Mouse (Mus musculus) hindbrain, embryonic 15.5 days (tissue): ENCODE results near the gene Map2k5. TPM values are rescaled to one million over a fixed set of nuclear protein-coding genes. Genes with fewer than 3 reads are reported as not detected.

Experiments used
- ATAC-seq: fragments of 200-750 bp; cut with Nextera tagmentation; 2 replicates; pipeline ENCODE4 v1.8.0; 2017; ENCODE audit warnings: low read depth, moderate number of reproducible peaks, moderate TSS enrichment; ENCODE audit not compliant: low FRiP score
- H3K27ac ChIP-seq: fragments of 300-500 bp; sonication (generic); replicated peaks from 2 replicates; pipeline ENCODE4 v1.5.1; 2015; ENCODE audit warnings: mild to moderate bottlenecking, inconsistent platforms
- H3K27me3 ChIP-seq: fragments of 300-500 bp; sonication (generic); 2 replicates; pipeline ENCODE4 v1.6.1; 2015; ENCODE audit warnings: control low read depth, inconsistent platforms
- H3K36me3 ChIP-seq: fragments of 300-500 bp; sonication (generic); 2 replicates; pipeline ENCODE4 v1.6.1; 2015; ENCODE audit warnings: control low read depth, inconsistent platforms
- H3K4me1 ChIP-seq: fragments of 300-500 bp; sonication (generic); replicated peaks from 2 replicates; pipeline ENCODE4 v1.6.1; 2015; ENCODE audit warnings: control low read depth, inconsistent platforms
- H3K4me2 ChIP-seq: fragments of 300-500 bp; sonication (generic); 2 replicates; pipeline ENCODE4 v1.6.1; 2015; ENCODE audit warnings: moderate library complexity, mild to moderate bottlenecking, inconsistent platforms
- H3K4me3 ChIP-seq: fragments of 300-500 bp; sonication (generic); 2 replicates; pipeline ENCODE4 v1.5.1; 2015; ENCODE audit warnings: mild to moderate bottlenecking, inconsistent platforms
- H3K9ac ChIP-seq: fragments of 300-500 bp; sonication (generic); 2 replicates; pipeline ENCODE4 v1.6.1; 2015; ENCODE audit warnings: inconsistent platforms
- H3K9me3 ChIP-seq: fragments of 300-500 bp; sonication (generic); 2 replicates; pipeline ENCODE4 v1.6.1; 2016; ENCODE audit warnings: control low read depth, inconsistent platforms
- WGBS: fragments of 180-500 bp; shearing (Covaris S2); methylation state at CpG from one replicate; pipeline ENCODE4 v1.1.7; 2015; 5-methylcytosine and 5-hydroxymethylcytosine counted together
- polyA plus RNA-seq: library from polyadenylated mRNA; unstranded; fragments of >200 nt; fragmentation: Nextera tagmentation; extraction: Ambion mirVana; gene quantifications from 2 replicates; pipeline ENCODE4 v1.2.1, GENCODE M21; 2015

Map2k5 gene
- 32.1 and 35.1 TPM in 2 replicates for polyA plus RNA-seq

DNA sequence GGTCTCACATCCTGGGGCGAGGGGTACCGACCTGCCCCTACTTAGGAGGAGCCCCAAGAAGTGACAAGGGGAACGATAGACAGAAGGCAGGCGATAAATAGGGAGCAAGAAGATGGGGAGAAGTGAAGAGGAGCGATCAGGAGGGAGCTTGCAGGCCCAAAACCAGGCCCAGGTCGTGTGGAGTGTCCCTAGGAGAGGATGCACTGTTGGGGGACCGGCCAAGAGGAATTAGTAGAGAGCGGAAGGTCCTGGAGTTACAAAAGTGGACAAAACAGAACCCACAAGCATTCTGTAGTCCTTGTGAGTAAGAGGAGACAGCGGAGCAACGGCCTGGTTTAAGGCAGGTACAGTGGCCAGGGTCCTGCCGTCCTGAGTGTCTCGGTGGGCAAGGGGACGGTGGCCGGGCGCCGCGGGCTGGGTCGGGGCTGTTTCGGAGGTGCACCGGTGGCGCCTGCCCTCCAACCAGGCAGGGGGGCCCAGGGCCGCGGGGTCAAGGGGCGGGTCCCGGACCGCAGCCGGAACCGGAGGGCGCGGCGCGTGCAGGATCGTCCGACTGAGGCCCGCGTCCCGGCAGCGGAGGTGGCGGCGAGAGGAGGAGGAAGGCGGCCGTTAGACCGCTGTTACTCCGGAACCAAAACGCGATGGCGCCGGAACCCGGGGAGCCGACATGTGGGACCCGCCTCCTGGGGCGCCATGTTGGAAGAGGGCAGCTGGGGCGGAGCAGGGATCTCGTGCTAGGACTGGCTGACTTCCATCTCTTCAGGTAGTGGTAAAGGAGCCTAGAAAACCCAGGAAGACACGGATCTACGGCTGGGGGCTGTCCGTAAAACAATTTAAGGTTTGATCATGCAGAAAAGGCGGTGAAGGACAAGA is at the start of gene Map2k5:
Gene Map2k5 (minus strand): TSS at position 633 of the 873 bp plus-strand sequence.
- Histone ChIP-seq H3K36me3 (no peaks in the 10 kb centered on the region), H3K4me3 (peak within 1 kb of the TSS; percentile 71), H3K9me3 (no peaks in the 10 kb centered on the region), H3K27ac (peak within 1 kb of the TSS; percentile 83), H3K27me3 (no peaks in the 10 kb centered on the region), H3K4me1 (peaks cover 39% of the 10 kb centered on the region), H3K9ac (peak within 1 kb of the TSS; percentile 72), H3K4me2 (peak within 1 kb of the TSS; percentile 90)
- peak; percentile 95 for ATAC-seq
- WGBS: 1% methylated on average over 58 of the region's 58 CpGs

DNA sequence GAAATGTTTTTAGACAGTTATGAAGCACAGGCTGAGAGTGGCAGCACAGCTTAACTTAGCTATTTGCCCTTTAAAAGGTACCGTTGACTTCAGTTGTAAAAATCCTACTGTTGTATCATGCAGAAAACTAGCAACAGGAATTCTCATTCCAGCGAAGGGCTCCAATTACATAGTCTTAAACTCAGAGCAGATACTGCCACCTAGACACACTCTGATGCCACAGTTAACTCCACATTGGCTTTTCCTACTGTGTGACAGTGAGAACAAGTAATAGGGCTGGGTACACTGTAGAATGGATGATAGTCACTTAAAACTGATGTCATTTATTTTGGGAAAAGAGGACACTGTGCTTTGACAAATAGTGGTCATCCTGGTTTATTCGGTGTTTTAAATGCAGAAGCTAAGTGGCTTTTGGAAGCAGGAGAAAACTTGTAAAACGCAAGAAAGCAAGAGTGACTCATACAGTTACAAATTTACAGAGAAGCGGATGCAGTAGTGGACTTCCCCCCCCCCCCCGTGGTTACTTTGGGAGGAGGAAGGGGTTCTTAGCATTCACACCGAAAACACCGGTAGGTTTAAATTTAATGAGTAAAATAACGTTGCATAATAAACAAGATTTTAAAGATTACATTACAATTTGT is 43.5 kb upstream of the Map2k5 start:
- Histone ChIP-seq H3K4me2 (no peak overlapping the region), H3K27ac (no peak overlapping the region), H3K36me3 (no peaks in the 10 kb centered on the region), H3K4me1 (0 out of 2 replicates have a peak, but pooled peaks cover 6% of the 10 kb centered on the region), H3K9me3 (no peaks in the 10 kb centered on the region), H3K27me3 (no peaks in the 10 kb centered on the region), H3K4me3 (no peak overlapping the region), H3K9ac (no peak overlapping the region)
- 70% methylated on average over 9 of the region's 9 CpGs for WGBS
- ATAC-seq: no peak

DNA sequence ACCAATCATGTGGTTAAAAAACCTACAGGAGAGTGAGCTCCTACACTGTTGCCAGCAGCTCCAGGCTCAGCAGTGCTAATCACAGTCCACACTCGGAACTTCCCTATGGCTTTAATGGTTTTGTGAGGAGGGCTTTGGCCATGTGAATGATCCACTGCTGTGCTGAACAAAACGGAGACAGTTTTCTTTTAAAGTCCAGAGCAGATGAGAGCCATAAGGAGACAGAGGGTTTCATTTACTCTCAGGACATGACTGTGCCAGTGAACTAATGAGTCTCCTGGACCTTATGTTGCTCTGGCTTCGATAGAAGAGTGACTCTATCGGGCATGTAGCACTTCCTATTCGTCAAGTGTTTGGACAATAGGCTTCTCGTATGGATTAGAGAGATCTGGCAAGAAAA is 42.7 kb upstream of the Map2k5 start:
- H3K4me3 ChIP-seq: no peak overlapping the region
- no peaks in the 10 kb centered on the region for H3K36me3 ChIP-seq
- H3K27me3 ChIP-seq: no peaks in the 10 kb centered on the region
- H3K4me1 ChIP-seq: 0 out of 2 replicates have a peak, but pooled peaks cover 6% of the 10 kb centered on the region
- H3K9me3 ChIP-seq: no peaks in the 10 kb centered on the region
- 18% methylated on average over 6 of the region's 6 CpGs for WGBS
- H3K9ac ChIP-seq: no peak overlapping the region
- no peak for ATAC-seq
- no peak overlapping the region for H3K27ac ChIP-seq
- no peak overlapping the region for H3K4me2 ChIP-seq

DNA sequence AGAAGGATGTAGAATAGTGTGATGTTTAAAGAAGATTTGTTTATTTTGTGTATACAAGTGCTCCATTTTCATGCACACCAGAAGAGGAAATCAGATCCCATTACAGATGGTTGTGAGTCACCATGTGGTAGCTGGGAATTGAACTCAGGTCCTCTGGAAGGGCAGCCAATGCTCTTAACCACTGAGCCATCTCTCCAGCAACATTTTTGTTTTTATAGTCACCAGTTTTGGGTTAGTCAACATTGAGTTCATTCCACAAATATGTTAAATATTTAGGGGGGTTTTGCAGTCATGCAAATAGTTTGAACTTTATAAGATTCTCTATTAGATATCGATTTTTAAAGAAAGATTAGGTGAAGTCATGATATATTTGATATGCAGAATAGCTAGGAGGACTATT is 22.5 kb upstream of the Map2k5 start:
- H3K9ac ChIP-seq: no peak overlapping the region
- no peak overlapping the region for H3K4me2 ChIP-seq
- no peak overlapping the region for H3K27ac ChIP-seq
- H3K9me3 ChIP-seq: no peaks in the 10 kb centered on the region
- WGBS: 85% methylated on average over 1 of the region's 1 CpGs
- H3K4me1 ChIP-seq: peaks cover 21% of the 10 kb centered on the region
- H3K36me3 ChIP-seq: no peaks in the 10 kb centered on the region
- no peaks in the 10 kb centered on the region for H3K27me3 ChIP-seq
- H3K4me3 ChIP-seq: no peak overlapping the region
- ATAC-seq: no peak

DNA sequence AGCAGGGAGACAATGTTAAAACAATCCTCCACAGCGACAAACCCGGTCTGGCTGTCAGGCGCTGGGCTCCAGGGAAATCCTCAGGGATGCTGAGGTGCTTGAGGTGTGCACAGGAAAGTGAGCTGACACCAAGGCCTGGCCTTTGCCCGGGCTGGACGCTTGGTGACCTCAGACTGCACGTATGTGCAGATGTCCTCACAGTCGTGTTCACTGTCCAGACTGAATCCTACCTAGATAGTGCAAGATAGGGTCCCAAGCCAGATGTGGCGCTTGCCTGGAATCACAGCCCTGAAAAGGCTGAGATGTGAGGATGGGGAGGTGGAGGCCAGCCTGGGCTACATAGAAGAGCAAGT is 21.7 kb upstream of the Map2k5 start:
- peak overlapping the region; percentile 86 for H3K27ac ChIP-seq
- no peaks in the 10 kb centered on the region for H3K9me3 ChIP-seq
- WGBS: 5% methylated on average over 8 of the region's 8 CpGs
- H3K27me3 ChIP-seq: no peaks in the 10 kb centered on the region
- peak overlapping the region; percentile 76 for H3K9ac ChIP-seq
- ATAC-seq: peak; percentile 76
- no peaks in the 10 kb centered on the region for H3K36me3 ChIP-seq
- H3K4me2 ChIP-seq: peak overlapping the region; percentile 89
- peak overlapping the region; percentile 76 for H3K4me3 ChIP-seq
- peaks cover 21% of the 10 kb centered on the region for H3K4me1 ChIP-seq

DNA sequence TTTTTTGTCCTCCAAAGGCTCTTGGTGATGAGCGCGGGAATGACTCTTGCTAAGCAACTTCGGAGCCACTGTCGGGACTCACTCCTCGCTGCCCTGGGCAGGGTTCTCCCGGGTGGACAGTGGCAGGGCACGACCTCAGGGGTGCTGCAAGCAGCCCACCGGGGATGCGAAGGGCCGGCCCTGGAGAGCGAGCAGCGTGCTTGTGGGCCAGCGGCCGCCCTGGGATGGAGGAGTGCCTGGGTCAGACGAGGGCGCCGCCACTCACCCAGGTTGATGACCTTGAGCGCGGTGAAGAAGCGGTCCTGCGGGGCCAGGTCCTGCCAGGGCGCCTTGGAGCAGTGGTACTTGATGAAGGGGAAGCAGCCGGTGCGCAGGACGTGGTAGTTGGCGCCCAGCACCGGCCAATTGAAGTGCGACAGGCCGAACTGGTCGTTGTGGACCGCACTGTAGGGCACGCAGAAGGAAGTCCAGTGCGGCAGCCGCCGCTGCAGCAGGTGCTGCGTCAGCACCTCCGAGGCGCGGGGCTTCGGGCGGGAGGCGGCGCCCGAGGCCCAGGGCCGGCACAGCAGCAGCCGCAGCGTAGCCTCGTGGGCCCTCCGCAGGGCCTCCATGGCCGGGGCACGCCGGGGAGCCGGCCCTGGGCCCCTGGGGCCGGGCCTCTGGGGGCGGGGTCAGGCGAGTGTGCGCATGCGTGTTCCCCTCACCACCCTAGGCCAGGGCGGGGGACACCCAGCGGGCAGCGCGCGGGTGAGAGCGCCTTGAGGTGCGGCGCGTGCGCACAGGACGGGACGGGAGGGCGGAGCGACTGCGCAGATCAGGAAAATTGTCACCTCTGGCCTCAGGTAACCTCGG is 21.1 kb upstream of the Map2k5 start, which contains the start of gene 2300009A05Rik:
Gene 2300009A05Rik (minus strand): TSS at position 636 of the 852 bp plus-strand sequence.
- no peaks in the 10 kb centered on the region for H3K9me3 ChIP-seq
- peak within 1 kb of the TSS; percentile 86 for H3K27ac ChIP-seq
- H3K36me3 ChIP-seq: no peaks in the 10 kb centered on the region
- H3K9ac ChIP-seq: peak within 1 kb of the TSS; percentile 76
- peaks cover 21% of the 10 kb centered on the region for H3K4me1 ChIP-seq
- H3K4me3 ChIP-seq: peak within 1 kb of the TSS; percentile 76
- under 1% methylated on average over 65 of the region's 74 CpGs for WGBS
- H3K27me3 ChIP-seq: no peaks in the 10 kb centered on the region
- H3K4me2 ChIP-seq: peak within 1 kb of the TSS; percentile 89
- ATAC-seq: peak; percentile 98

DNA sequence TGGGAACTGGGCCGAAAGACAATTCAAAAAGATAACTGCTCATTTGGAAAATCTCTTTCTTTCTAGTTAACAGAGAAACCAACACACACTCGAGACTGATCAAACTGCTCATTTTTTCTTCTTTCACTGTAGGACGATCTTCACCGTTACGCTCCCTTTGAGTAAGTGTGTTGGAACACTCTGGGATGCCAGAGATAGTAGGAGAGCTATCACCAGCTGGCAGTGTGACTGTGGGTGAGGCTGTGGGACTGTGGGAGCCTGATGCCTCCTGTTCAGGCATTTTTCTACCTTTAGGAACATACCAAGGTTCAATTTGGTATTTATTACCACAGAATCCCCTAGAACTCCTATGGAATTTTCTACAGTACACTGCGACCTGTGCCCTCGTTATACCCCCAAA is 17.9 kb upstream of the Map2k5 start:
- WGBS: 77% methylated on average over 7 of the region's 7 CpGs
- H3K4me3 ChIP-seq: no peak overlapping the region
- H3K9ac ChIP-seq: no peak overlapping the region
- peak overlapping the region; percentile 13 for H3K4me2 ChIP-seq
- no peak for ATAC-seq
- H3K9me3 ChIP-seq: no peaks in the 10 kb centered on the region
- H3K27ac ChIP-seq: no peak overlapping the region
- H3K4me1 ChIP-seq: peaks cover 21% of the 10 kb centered on the region
- no peaks in the 10 kb centered on the region for H3K27me3 ChIP-seq
- H3K36me3 ChIP-seq: no peaks in the 10 kb centered on the region

DNA sequence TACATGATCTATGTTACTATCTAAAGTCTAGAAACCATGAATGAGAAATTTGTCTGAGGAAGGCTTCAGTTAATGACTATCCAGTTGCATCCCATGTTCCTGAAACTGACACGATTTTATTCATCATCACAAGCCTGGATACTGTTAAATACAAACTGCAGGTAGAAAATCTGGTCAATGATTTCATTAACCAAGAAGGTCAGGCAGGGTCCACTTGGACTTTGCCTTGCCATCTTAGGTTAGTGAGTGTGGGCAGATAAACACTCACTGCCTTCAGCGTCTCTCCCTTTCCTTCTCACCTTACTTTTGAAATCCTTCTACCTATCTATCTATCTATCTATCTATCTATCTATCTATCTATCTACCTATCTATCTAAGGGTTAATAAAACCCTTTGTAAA is 13.6 kb upstream of the Map2k5 start:
- no peaks in the 10 kb centered on the region for H3K36me3 ChIP-seq
- no peaks in the 10 kb centered on the region for H3K9me3 ChIP-seq
- 77% methylated on average over 2 of the region's 2 CpGs for WGBS
- H3K27ac ChIP-seq: no peak overlapping the region
- H3K4me3 ChIP-seq: no peak overlapping the region
- 0 out of 2 replicates have a peak, but pooled peaks cover 6% of the 10 kb centered on the region for H3K4me1 ChIP-seq
- no peak overlapping the region for H3K9ac ChIP-seq
- H3K4me2 ChIP-seq: no peak overlapping the region
- no peaks in the 10 kb centered on the region for H3K27me3 ChIP-seq
- ATAC-seq: no peak

DNA sequence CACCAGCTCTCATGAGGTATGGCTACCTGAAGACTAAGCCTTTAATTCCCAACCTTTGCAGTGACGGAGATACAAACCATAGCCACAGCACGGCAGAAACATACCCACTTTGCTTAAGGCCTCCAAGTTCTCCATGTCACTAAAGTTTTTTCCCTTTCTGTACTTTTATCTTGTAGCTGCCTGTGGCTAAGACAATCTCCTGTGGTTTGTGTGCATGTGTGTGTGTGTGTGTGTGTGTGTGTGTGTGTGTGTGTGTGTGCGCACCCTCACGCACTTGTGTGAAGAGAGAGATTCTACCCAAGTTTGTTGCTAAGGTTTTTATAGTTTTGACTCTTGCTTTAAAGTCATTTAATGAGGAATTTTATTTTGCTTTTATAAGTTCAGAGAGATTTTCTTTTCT is 5.1 kb upstream of the Map2k5 start:
- 96% methylated on average over 4 of the region's 4 CpGs for WGBS
- H3K27ac ChIP-seq: no peak overlapping the region
- no peak overlapping the region for H3K4me2 ChIP-seq
- H3K9ac ChIP-seq: no peak overlapping the region
- H3K36me3 ChIP-seq: no peaks in the 10 kb centered on the region
- H3K4me3 ChIP-seq: no peak overlapping the region
- peaks cover 6% of the 10 kb centered on the region for H3K4me1 ChIP-seq
- H3K27me3 ChIP-seq: no peaks in the 10 kb centered on the region
- no peak for ATAC-seq
- H3K9me3 ChIP-seq: no peaks in the 10 kb centered on the region

DNA sequence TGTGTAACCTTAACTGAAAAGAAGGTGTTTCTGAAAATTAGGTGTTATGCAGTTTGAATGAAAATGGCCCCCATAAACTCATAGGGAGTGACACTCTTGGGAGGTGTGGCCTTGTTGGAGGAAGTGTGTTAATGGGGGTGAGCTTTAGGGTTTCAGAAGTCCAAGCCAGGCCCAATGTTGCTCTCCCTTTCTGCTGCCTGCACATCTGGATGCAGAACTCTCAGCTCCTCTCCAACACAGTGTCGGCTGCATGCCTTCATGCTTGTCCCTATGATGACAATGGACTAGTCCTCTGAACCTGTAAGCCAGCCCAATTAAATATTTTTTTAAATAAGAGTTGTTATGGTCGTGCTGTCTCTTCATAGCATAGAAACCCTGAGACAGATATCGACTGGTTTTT is 2.6 kb upstream of the Map2k5 start:
- H3K36me3 ChIP-seq: no peaks in the 10 kb centered on the region
- WGBS: 90% methylated on average over 3 of the region's 3 CpGs
- H3K4me2 ChIP-seq: no peak overlapping the region
- H3K9me3 ChIP-seq: no peaks in the 10 kb centered on the region
- no peak overlapping the region for H3K27ac ChIP-seq
- H3K4me1 ChIP-seq: peaks cover 26% of the 10 kb centered on the region
- ATAC-seq: no peak
- no peak overlapping the region for H3K4me3 ChIP-seq
- no peak overlapping the region for H3K9ac ChIP-seq
- H3K27me3 ChIP-seq: no peaks in the 10 kb centered on the region

DNA sequence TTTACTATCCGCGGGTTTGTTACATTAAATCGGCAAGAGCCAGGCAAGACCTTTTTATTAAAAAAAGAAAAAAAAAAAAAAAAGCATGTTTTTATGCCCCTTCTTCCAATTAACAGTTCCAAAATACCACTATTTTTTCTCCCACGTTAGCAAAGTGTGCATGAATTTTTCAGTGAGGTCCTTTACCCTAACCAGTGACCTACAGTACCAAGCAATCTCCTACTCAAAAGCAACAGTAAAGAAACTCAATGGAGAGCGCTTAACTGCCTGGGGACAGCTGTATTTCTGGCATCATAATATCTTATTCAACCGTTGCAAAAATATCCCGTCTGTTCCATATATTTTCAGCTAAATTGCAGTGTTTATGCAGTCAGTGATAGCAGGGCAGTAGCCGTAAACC is 472 bp upstream of the Map2k5 start:
- H3K27me3 ChIP-seq: no peaks in the 10 kb centered on the region
- H3K9ac ChIP-seq: peak overlapping the region; percentile 72
- H3K4me1 ChIP-seq: peaks cover 37% of the 10 kb centered on the region
- H3K9me3 ChIP-seq: no peaks in the 10 kb centered on the region
- no peaks in the 10 kb centered on the region for H3K36me3 ChIP-seq
- H3K4me2 ChIP-seq: peak overlapping the region; percentile 90
- H3K4me3 ChIP-seq: peak overlapping the region; percentile 71
- peak overlapping the region; percentile 83 for H3K27ac ChIP-seq
- 14% methylated on average over 8 of the region's 8 CpGs for WGBS
- no peak for ATAC-seq
